Mouse (Mus musculus): ENCODE results near the gene Tmod3.

DNA sequence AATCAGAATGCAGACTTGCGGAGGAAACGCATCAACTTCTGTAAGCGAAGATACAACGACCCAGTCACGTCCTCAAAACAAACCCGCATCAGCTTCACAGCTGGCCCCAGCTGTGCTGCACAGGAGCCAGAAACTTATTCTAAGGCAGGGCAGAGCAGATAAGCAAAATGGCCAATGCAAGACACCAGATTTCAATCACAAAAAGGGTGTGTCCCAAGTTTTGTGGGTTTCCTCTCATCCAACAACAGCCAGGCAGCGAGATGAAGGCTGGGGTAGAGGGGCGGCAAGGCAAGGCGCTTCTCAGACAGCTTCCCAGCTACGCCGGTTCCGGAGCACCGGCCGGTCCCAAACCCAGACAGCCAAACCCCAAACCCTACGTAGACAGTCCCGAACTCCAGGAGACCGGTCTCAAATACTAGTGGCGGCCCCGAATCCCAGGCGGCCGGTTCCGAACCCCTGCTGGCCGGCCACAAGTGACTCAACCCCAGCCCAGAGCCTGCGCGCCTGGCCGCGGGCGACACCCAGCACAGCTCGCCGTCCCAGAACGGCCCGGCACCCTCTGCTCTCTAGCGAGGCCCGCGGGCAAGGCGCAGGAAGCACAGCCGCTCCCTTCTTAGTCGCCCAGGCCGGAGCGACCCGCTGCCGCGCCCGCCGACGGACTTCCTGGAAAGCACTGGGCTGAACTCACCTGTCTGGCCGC is 495 bp downstream of the Tmod3 start:
- TF ChIP-seq POLR2A (IDR thresholded peaks at IDR 0.05; ENCODE audit: borderline replicate concordance, insufficient read depth, low read length) (no peak), CTCF (IDR thresholded peaks at IDR 0.05; ENCODE audit: borderline replicate concordance, insufficient read depth, low read depth, low read length) (no peak)

Measured in cerebellum, adult 2 months (tissue).